Mouse (Mus musculus) cerebellum, adult 2 months (tissue): ENCODE data around the gene Gm10964.

ENCODE experiments used
- CTCF ChIP-seq: fragments of 200-500 bp; IDR thresholded peaks from 2 replicates; pipeline ENCODE4 v1.5.1; 2011; ENCODE audit warnings: low read depth, mild to moderate bottlenecking, control low read depth, low read length, moderate library complexity, borderline replicate concordance; ENCODE audit not compliant: insufficient read depth
- POLR2A ChIP-seq: fragments of 200-500 bp; IDR thresholded peaks from 2 replicates; pipeline ENCODE4 v1.6.1; 2011; ENCODE audit warnings: low read length, control low read depth, borderline replicate concordance; ENCODE audit not compliant: insufficient read depth

- TF ChIP-seq POLR2A = no peak
- no peak for TF ChIP-seq CTCF
These were observed 33.7 kb downstream of the Gm10964 start for GRCm38 (mm10) chr3:103772846-103773245.
